Mouse (Mus musculus) cerebellum, adult 9-11 months (tissue): ENCODE results near the gene Copg1.
A peak's percentile ranks its signal among the peaks of the same experiment; 100 is the strongest.
"Not testable (repeated sequence)": the region's sequence is repeated elsewhere in the genome, so short reads cannot be mapped to it uniquely, and the experiment has no call there.

Experiments used
- DNase-seq: peaks from one replicate; pipeline ENCODE4 v3.0.0; 2022

The Copg1 gene

GRCm38 (mm10) chr6:87876068-87876643, 11.5 kb upstream of the Copg1 start:
- no peak for DNase-seq

DNA sequence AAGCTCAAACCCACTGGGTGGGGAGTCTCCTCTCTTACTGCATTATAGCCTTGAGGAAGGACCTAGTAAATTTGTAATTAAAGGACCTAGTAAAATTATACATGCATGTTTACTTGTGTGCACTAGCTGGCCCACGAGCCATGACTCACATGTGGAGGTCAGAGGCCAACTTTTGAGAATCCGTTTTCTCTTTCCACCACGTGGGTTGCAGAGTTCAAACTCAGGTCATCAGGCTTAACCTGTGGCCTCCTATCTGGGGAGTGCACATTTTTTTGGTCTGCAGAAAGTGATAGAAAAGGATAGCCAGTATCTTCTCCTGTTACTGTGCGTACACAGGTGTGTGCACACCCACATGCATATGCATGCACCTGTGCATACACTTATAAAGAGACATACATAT, 8.6 kb upstream of the Copg1 start:
- DNase-seq, result no peak

DNA sequence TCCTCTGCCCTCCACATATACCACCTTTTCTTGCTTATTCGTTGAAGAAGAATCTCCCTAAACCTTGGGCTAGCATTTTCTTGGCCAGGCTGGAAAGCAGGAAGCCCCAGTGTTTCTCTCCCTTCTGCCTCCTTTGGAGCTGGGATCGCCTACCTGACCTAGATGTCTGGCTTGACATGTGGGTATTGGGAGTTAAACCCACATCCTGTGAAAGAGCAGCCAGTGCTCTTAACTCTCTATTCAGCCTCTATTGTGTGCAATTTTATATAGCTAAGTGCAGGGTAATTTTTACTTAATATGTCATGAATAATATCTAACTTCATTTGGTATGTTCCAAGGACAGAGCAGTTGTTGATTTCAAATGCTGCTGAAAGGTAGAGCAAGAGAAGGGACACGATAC, 8.0 kb upstream of the Copg1 start:
- DNase-seq, result no peak

DNA sequence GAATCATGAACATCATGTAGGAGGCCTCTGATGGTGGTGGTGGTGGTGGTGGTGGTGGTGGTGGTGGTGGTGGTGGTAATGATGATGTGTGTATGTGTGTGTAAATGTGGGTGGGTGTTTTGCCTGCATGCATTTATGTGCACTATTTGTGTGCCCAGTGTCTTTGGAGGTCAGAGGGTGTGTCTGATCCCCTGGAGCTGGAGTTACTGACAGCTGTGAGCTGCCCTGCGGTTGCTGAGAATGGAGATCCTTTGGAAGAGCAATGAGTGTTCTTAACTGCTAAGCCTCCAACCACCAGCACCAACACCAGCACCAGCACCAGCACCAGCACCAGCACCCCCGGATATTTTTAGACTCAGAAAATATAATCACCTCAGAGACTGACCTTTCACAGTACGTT, 5.4 kb upstream of the Copg1 start:
- no peak for DNase-seq

- no peak for DNase-seq
Observed at GRCm38 (mm10) chr6:87882816-87883215, 4.8 kb upstream of the Copg1 start.

DNA sequence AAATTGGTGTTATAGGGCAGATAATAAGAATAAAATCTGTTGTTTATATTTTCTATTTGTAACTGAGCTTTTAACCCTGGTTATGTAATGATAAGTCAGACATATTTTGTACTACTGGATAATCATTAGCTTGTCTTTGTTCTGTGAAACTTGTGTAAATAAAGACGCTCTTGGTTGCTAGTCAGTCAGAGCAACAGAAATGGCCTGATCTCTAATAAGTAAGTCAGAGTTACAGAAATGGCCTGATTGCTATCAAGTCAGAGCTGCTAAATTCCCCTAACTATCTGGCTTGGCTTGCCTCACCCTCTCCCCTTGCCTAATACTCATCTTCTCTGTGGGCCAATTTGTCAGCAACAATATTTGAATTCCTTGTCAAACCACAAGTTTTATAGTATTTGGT, 893 bp upstream of the Copg1 start:
- DNase-seq, result no peak

DNA sequence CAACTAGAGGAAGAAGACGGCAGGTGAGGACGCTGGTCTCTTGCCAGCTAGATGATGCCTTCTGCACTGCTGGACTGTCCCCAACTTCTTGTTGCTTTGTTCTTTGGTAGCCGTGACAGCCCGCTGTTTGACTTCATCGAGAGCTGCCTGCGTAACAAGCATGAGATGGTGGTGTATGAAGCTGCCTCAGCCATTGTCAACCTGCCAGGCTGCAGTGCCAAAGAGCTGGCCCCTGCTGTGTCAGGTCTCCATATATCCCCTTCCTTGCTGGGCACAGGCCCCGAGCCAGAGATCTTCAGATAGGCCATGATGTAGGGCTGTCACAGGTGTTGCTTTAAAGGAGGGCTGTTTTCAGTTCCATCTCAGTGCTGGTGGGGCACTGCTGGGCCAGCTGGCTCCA, 6.3 kb downstream of the Copg1 start:
- peak; percentile 85 for DNase-seq

DNA sequence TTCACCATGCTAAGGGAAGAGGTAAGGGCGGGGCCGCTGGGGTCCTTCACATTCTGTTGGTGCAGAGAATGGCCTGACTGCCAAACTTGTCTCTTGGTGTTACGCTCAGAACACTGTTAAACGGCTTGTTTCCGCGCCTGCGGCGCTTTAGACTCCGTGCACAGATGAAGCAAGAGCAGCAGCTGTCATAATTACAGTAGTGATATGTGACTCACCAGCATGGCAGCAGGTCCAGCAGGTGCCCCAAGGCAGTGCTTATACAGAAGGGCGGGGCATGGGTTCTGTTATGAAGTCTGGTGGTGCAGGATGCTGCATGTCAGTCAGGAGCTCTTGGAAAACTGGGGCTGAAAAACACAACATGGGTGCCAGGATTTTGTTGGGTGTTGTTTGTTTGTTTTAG, 10.4 kb downstream of the Copg1 start:
- DNase-seq, result no peak

DNA sequence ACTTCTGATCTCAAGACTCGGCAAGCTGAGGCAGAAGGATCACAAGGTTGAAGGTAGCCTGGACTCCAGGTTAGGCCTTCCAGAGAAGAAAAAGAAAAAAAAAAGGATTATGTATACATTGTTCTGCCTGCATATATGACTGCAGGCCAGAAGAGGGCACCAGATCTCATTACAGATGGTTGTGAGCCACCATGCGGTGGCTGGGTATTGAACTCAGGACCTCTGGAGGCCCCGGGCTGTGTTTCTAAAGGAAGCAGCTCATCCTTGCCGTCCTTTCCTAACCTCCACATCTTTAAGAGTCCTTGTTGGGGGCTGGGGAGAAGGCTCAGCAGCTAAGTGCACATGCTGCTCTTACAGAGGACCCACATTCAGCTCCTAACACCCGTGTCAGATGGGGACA, 19.0 kb downstream of the Copg1 start:
- no peak for DNase-seq

DNA sequence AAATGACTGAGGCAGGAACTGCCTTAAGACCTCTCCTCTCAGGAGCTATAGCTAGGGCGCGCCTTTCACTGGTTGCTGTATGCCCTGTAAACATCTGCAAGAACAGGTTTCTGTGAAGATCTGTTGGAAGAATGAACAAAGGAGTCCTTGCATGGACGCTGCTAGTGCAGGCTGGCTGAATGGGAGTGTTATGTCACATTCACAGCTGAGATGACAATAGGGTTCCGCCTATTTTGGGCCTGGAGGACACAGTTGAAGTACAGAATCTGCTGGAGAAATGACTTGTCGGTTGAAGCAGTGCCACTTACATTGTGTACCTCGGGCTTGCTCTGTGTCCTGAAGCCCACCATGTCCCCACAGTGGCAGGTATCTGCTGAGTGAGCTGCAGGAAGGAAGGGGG, 21.6 kb downstream of the Copg1 start:
- no peak for DNase-seq

DNA sequence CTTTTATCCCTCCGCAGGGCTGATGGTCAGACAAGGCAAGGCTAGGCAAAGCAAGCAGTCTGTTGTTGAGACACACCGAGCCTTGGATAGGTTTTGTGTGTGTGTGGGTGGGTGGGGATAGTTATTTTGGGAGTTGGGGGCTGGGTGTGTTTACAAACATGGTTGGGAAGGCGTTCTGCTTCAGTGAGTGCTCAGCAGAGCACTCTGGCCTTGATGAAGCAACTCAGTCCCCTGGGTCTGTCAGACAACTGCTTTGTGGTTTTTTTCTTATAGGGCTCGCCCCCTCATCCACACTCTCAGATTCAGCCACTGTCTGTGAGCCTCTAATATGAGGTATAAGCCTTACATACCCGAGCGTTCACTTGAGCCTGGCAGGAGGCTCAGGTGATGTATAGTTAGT, 23.9 kb downstream of the Copg1 start:
- DNase-seq, result no peak

DNA sequence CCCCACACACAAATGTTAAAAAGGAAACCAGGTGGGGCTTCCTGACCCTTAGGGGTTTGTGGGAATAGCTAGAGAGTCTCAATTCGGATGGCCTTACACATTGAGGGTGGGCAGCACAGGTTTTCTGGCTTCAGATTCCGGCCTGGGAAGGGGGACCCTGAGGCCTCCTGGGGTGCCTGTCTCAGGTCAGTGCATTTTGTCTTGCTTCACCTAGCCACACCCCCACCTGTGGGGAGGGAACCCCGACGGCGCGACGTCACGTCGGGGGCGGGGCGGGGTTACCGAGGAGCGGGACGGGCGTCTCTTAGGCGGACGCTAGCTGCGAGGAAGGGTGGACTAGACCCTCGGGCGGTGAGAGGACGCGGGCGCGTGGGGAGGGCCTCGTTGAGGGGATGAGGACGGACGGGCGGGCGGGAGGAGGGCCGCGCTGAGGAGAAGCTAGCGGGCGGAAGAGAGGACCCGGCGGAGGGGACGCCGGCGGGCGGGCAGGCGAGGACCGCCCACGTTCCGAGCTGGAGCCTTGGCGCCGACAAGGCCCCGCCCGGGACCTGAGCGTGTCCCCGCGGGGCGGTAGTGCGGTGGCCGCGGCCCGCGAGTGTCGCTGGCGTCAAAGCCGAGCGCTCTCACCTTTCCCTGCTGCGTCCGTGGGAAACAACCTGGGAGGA, 26.2 kb downstream of the Copg1 start, which contains the start of gene Hmces:
Gene Hmces (plus strand): TSS at position 275 of the 665 bp plus-strand sequence.
- peak; percentile 82 for DNase-seq

- peak; percentile 57 for DNase-seq
Observed at GRCm38 (mm10) chr6:87914326-87915102, 26.9 kb downstream of the Copg1 start.

GRCm38 (mm10) chr6:87915939-87916338, 28.3 kb downstream of the Copg1 start:
- no peak for DNase-seq

- DNase-seq, result no peak
Observed at GRCm38 (mm10) chr6:87921201-87921600, 33.6 kb downstream of the Copg1 start.

DNA sequence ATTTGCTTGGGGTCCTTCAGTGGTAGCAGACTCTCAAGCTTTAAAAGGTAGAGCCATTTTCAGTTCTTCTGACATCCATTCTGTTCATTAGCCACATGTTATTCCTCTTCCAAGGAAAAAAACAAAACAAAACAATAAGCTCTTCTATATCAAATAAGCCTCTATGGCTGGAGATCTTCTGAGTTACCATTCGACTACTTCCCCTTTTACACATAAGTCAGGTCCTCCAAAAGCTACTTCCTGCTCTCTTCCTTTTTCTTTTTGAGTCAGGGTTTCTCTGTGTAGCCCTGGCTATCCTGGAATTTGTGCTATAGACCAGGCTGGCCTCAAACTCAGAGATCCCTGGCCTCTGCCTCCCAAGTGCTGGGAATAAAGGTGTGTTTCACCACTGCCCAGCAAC, 36.0 kb downstream of the Copg1 start:
- DNase-seq, result no peak

DNA sequence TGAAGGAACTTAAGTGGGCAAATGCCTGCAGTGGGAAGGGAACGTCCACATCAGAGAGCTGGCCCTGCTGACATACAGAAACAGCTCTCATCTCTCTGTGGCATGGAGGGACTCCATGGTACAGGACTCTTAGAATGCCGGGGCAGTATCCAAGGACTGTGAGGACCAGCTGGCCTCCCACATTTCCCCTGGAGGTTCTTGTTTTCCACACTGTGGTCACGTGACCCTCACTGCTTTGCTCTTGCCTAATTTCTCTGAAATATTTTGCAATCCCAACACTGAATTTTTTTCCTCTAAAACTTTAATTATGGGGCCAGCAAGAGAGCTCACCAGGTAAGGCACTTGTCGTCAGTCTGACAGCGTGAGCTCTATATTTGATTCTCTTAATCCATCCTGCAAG, 47.4 kb downstream of the Copg1 start:
- no peak for DNase-seq

DNA sequence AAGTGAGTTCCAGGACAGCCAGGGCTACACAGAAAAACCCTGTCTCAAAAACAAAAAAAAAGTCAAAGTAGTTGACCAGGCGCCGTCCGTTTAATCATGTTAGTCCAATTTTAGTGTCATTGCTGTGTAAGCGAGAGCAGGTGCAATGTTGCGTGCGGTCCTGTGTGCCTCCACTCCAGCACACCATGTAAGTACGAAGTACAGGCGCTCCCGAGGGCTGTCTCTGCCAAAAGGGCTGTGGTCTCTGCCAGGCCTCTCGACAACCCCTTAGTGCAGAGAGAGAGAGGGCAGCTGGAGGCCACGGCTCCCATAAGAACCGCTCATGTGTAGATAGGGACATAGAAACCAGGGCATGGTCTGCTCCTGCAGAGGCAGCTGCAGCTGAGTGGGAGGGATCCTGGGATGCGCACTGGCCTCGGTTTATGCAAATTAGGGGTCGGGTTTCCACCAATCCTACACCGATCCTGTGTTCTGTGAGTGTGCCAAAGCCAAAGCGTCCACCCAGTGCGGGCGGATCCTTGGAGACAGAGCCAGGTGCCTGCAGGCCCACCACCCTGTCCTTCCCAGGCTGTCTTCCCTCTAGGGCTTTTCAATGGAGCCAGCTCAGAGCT, 49.7 kb downstream of the Copg1 start:
- DNase-seq, result no peak

DNA sequence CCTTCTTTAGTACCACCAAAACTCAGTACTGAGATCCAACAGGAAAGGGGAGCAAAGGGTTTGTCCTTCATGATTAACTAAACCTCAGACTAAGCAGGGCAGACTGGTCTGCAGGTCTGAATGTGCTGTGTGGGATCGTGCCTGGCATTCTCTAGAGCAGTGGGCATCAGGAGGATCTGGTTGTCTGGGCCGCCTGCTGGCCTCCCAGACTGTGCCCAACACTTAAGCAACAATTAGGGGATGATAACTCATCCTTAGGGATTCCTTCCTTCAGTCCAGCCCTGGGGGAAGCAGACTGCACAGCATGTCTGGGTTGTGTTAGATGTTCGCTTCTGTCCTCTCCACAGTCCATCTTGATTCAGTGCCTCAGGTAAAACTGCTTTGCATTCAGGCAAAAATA, 51.3 kb downstream of the Copg1 start:
- no peak for DNase-seq

DNA sequence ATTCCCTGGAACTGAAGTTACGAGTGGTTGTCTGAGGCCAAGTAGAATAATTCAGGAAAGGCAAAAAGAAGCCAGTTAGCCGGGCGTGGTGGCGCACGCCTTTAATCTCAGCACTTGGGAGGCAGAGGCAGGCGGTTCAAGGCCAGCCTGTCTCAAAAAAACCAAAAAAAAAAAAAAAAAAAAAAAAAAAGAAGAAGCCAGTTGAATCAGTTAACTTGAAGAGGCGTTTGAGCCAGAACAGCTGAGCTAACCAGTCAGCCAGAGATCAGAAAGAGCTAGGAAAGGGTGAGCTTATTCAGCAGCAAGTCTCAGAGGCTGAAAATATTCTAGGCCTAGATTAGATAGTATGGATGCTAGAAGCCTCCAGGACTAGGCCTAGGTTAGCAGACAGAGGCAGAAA, 54.6 kb downstream of the Copg1 start:
- DNase-seq, result no peak

DNA sequence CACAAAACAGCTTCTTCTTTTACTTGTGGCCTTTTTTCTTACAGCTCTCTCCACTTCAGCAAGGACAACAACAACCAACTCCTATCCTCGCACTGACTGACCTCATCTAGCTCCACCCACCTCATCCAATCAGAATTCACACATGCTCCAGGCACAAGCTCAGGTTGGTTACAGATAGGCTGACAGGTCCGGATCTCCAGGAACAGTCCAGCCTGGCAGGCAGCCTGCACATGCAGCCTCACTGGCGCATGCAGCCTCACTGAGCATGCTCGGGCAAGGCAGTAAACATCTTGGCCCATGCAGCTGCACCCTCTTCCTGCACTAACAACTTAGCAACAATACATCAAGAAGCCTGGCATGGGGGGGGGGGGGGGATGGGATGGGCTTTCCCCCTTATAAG, 74.8 kb downstream of the Copg1 start:
- DNase-seq, result not testable (repeated sequence)
